Mouse (Mus musculus): ENCODE data around the gene Smarcd1. TPM values are rescaled to one million over a fixed set of nuclear protein-coding genes. Genes with fewer than 3 reads are reported as not detected.
"Not testable (repeated sequence)": the region's sequence is repeated elsewhere in the genome, so short reads cannot be mapped to it uniquely, and the experiment has no call there.

Gene Smarcd1
- polyA plus RNA-seq, 1 experiment from 2014 or later = 22.1 TPM

- Histone ChIP-seq H3K27me3 (replicated peaks) (peaks cover 47% of the 10 kb centered on the region), H3K9me3 (no peaks in the 10 kb centered on the region), H3K9ac (no peak overlapping the region), H3K27ac (replicated peaks) (no peak overlapping the region), H3K36me3 (no peaks in the 10 kb centered on the region), H3K4me1 (no peaks in the 10 kb centered on the region), H3K4me3 (no peak overlapping the region), H3K4me2 (no peak overlapping the region)
- no peak for ATAC-seq (ENCODE audit: extremely low read depth, insufficient number of reproducible peaks, low FRiP score, low TSS enrichment)
- 2% methylated on average over 4 of the region's 4 CpGs for WGBS
Measured at GRCm38 (mm10) chr15:99688712-99689111, 13.2 kb upstream of the Smarcd1 start.

GRCm38 (mm10) chr15:99690924-99691323, 11.0 kb upstream of the Smarcd1 start:
- Histone ChIP-seq H3K36me3 (no peaks in the 10 kb centered on the region), H3K27ac (replicated peaks) (no peak overlapping the region), H3K9ac (no peak overlapping the region), H3K4me1 (peaks cover 11% of the 10 kb centered on the region), H3K4me2 (no peak overlapping the region), H3K9me3 (no peaks in the 10 kb centered on the region), H3K4me3 (no peak overlapping the region), H3K27me3 (replicated peaks) (peaks cover 49% of the 10 kb centered on the region)
- ATAC-seq (ENCODE audit: extremely low read depth, insufficient number of reproducible peaks, low FRiP score, low TSS enrichment) = no peak
- WGBS = 20% methylated on average over 4 of the region's 4 CpGs

GRCm38 (mm10) chr15:99691976-99692375, 10.0 kb upstream of the Smarcd1 start:
- Histone ChIP-seq H3K9ac (no peak overlapping the region), H3K9me3 (no peaks in the 10 kb centered on the region), H3K4me2 (no peak overlapping the region), H3K4me3 (no peak overlapping the region), H3K27ac (replicated peaks) (no peak overlapping the region), H3K27me3 (replicated peaks) (peaks cover 54% of the 10 kb centered on the region), H3K4me1 (peaks cover 11% of the 10 kb centered on the region), H3K36me3 (no peaks in the 10 kb centered on the region)
- ATAC-seq (ENCODE audit: extremely low read depth, insufficient number of reproducible peaks, low FRiP score, low TSS enrichment) = no peak
- 52% methylated on average over 9 of the region's 9 CpGs for WGBS

GRCm38 (mm10) chr15:99697309-99697708, 4.6 kb upstream of the Smarcd1 start:
- no peak for ATAC-seq (ENCODE audit: extremely low read depth, insufficient number of reproducible peaks, low FRiP score, low TSS enrichment)
- H3K4me3 ChIP-seq = no peak overlapping the region
- no peak overlapping the region for H3K4me2 ChIP-seq
- H3K27ac ChIP-seq (replicated peaks) = no peak overlapping the region
- H3K36me3 ChIP-seq = no peaks in the 10 kb centered on the region
- H3K9me3 ChIP-seq = no peaks in the 10 kb centered on the region
- no peak overlapping the region for H3K9ac ChIP-seq
- H3K27me3 ChIP-seq (replicated peaks) = peaks cover 41% of the 10 kb centered on the region
- H3K4me1 ChIP-seq = peaks cover 29% of the 10 kb centered on the region
- 10% methylated on average over 2 of the region's 2 CpGs for WGBS

- Histone ChIP-seq H3K4me1 (peaks cover 40% of the 10 kb centered on the region), H3K36me3 (peaks cover 3% of the 10 kb centered on the region; the same call in 1 of the 2 replicates), H3K9me3 (no peaks in the 10 kb centered on the region), H3K4me2 (no peak overlapping the region; the same call in 1 of the 2 replicates), H3K9ac (no peak overlapping the region; the same call in 1 of the 2 replicates), H3K27ac (replicated peaks) (no peak overlapping the region), H3K27me3 (replicated peaks) (peaks cover 32% of the 10 kb centered on the region), H3K4me3 (no peak overlapping the region)
- ATAC-seq (ENCODE audit: extremely low read depth, insufficient number of reproducible peaks, low FRiP score, low TSS enrichment) = no peak
- WGBS = 33% methylated on average over 20 of the region's 20 CpGs
Measured at GRCm38 (mm10) chr15:99698533-99699085, 3.3 kb upstream of the Smarcd1 start.

- H3K9ac ChIP-seq = no peak overlapping the region
- no peak overlapping the region for H3K27ac ChIP-seq (replicated peaks)
- H3K9me3 ChIP-seq = no peaks in the 10 kb centered on the region
- 80% methylated on average over 10 of the region's 10 CpGs for WGBS
- no peak overlapping the region for H3K4me2 ChIP-seq
- peaks cover 48% of the 10 kb centered on the region for H3K4me1 ChIP-seq
- H3K36me3 ChIP-seq = peaks cover 13% of the 10 kb centered on the region
- ATAC-seq (ENCODE audit: extremely low read depth, insufficient number of reproducible peaks, low FRiP score, low TSS enrichment) = no peak
- no peak overlapping the region for H3K4me3 ChIP-seq
- peaks cover 29% of the 10 kb centered on the region for H3K27me3 ChIP-seq (replicated peaks)
Measured at GRCm38 (mm10) chr15:99699715-99700114, 2.2 kb upstream of the Smarcd1 start.

- H3K36me3 ChIP-seq = peaks cover 14% of the 10 kb centered on the region
- H3K4me1 ChIP-seq = peaks cover 46% of the 10 kb centered on the region
- H3K4me3 ChIP-seq = no peak overlapping the region
- ATAC-seq (ENCODE audit: extremely low read depth, insufficient number of reproducible peaks, low FRiP score, low TSS enrichment) = no peak
- H3K27me3 ChIP-seq (replicated peaks) = peaks cover 29% of the 10 kb centered on the region
- H3K27ac ChIP-seq (replicated peaks) = no peak overlapping the region
- peak overlapping the region; percentile 50; the same call in 1 of the 2 replicates for H3K9ac ChIP-seq
- H3K4me2 ChIP-seq = no peak overlapping the region
- WGBS = 80% methylated on average over 18 of the region's 18 CpGs
- H3K9me3 ChIP-seq = no peaks in the 10 kb centered on the region
Measured at GRCm38 (mm10) chr15:99700219-99701106, 1.5 kb upstream of the Smarcd1 start.

GRCm38 (mm10) chr15:99701640-99701998, 310 bp upstream of the Smarcd1 start:
- Histone ChIP-seq H3K4me2 (peak overlapping the region; percentile 79), H3K27ac (replicated peaks) (peak overlapping the region; percentile 95), H3K9ac (peak overlapping the region; percentile 90), H3K4me3 (peak overlapping the region; percentile 69), H3K4me1 (peaks cover 53% of the 10 kb centered on the region), H3K36me3 (peaks cover 24% of the 10 kb centered on the region), H3K27me3 (replicated peaks) (peaks cover 23% of the 10 kb centered on the region)
- not testable (repeated sequence) for ATAC-seq (ENCODE audit: extremely low read depth, insufficient number of reproducible peaks, low FRiP score, low TSS enrichment); H3K9me3 ChIP-seq
- WGBS = 39% methylated on average over 16 of the region's 16 CpGs

- Histone ChIP-seq H3K36me3 (peaks cover 39% of the 10 kb centered on the region), H3K4me3 (peak overlapping the region; percentile 69), H3K27ac (replicated peaks) (peak overlapping the region; percentile 95), H3K9me3 (no peaks in the 10 kb centered on the region), H3K9ac (peak overlapping the region; percentile 90), H3K4me2 (peak overlapping the region; percentile 79), H3K4me1 (peaks cover 53% of the 10 kb centered on the region), H3K27me3 (replicated peaks) (peaks cover 8% of the 10 kb centered on the region)
- 68% methylated on average over 9 of the region's 9 CpGs for WGBS
- no peak for ATAC-seq (ENCODE audit: extremely low read depth, insufficient number of reproducible peaks, low FRiP score, low TSS enrichment)
Measured at GRCm38 (mm10) chr15:99703104-99703503, 1.2 kb downstream of the Smarcd1 start.

- H3K4me1 ChIP-seq = peaks cover 51% of the 10 kb centered on the region
- peak overlapping the region; percentile 90 for H3K9ac ChIP-seq
- H3K4me2 ChIP-seq = peak overlapping the region; percentile 79
Measured at GRCm38 (mm10) chr15:99703676-99704040, 1.7 kb downstream of the Smarcd1 start.

GRCm38 (mm10) chr15:99704041-99704681, 2.2 kb downstream of the Smarcd1 start:
- Histone ChIP-seq H3K36me3 (peaks cover 49% of the 10 kb centered on the region), H3K27ac (replicated peaks) (peak overlapping the region; percentile 95), H3K9ac (peak overlapping the region; percentile 90), H3K4me1 (peaks cover 47% of the 10 kb centered on the region), H3K4me3 (peak overlapping the region; percentile 69), H3K9me3 (no peaks in the 10 kb centered on the region), H3K27me3 (replicated peaks) (no peaks in the 10 kb centered on the region), H3K4me2 (peak overlapping the region; percentile 79)
- no peak for ATAC-seq (ENCODE audit: extremely low read depth, insufficient number of reproducible peaks, low FRiP score, low TSS enrichment)
- 51% methylated on average over 23 of the region's 23 CpGs for WGBS

More at GRCm38 (mm10) chr15:99703676-99704040, 1.7 kb downstream of the Smarcd1 start:
- H3K36me3 ChIP-seq = peaks cover 44% of the 10 kb centered on the region
- H3K4me3 ChIP-seq = peak overlapping the region; percentile 69
- H3K27me3 ChIP-seq (replicated peaks) = peaks cover 3% of the 10 kb centered on the region; the same call in 1 of the 2 replicates
- WGBS = 62% methylated on average over 5 of the region's 5 CpGs
- no peaks in the 10 kb centered on the region for H3K9me3 ChIP-seq
- peak overlapping the region; percentile 95 for H3K27ac ChIP-seq (replicated peaks)
- no peak for ATAC-seq (ENCODE audit: extremely low read depth, insufficient number of reproducible peaks, low FRiP score, low TSS enrichment)
